Mouse (Mus musculus): Measurements from ENCODE around the gene Eif4enif1. TPM values are rescaled to one million over a fixed set of nuclear protein-coding genes. Genes with fewer than 3 reads are reported as not detected.

Eif4enif1 gene
- total RNA-seq, 2 experiments from 2014 or later = 127 to 147 TPM

DNA sequence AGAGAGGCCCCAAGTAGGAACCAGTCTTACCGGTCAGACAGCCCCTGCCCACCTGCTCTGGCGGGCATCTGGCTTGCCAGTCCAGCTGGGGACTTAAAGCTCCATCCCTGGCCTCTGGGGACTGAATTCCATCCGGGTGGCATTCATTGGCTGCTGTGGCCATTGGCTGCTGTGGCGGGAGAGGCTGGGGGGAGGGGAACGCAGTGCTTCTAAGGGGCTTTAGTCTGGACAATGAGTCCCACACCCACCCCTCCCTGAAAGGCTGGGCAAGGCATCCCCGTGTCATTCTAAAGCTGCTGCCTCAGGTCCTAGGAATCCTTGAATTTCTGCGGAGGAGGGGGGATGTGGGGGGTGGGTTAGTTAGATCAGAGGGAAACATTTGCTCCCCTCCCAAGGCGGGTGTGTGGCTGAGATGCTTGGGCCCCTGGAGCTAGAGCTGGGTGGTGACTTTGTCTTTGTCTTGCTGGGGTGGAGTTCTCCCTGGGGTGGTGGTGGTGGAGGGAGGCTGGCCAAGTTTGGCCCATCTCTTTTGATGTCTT, 90.6 kb downstream of the Eif4enif1 start:
- no peak for ATAC-seq (replicated peaks; ENCODE audit: low FRiP score, poor library complexity, severe bottlenecking)

DNA sequence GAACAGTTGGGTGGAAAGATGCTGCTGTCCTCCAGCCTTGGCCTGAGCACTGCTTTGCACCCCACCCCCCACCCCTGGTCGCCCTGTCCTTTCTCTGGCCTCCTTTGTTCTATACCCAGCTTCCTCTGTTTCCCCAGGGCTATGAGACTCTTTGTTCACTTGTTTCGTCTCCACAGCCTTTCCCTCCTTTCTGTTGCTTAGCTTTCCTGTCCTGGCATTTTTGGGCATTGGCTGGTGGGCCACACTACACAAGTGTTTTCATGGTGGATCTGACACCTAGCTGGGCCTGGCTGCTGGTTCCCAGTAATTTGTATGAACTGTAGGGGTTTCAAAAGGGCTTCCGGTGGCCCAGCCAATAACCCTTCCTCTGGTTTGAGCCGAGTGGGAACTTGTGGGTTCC, 91.2 kb downstream of the Eif4enif1 start:
- no peak for ATAC-seq (replicated peaks; ENCODE audit: low FRiP score, poor library complexity, severe bottlenecking)

Other genes with a start within 250 kb of the Eif4enif1 start
- 0.42 and 0.72 TPM in 2 replicates for gene Sfi1, start 8.9 kb upstream of the Eif4enif1 start, total RNA-seq (2015; ENCODE audit: low replicate concordance)
- 1.1 and 18.9 TPM in 2 replicates for gene Sfi1, start 8.9 kb upstream of the Eif4enif1 start, total RNA-seq (2017; ENCODE audit: low replicate concordance)
- gene Drg1, start 64.0 kb downstream of the Eif4enif1 start, total RNA-seq (2015; ENCODE audit: low replicate concordance) = 130 and 148 TPM in 2 replicates
- gene Drg1, start 64.0 kb downstream of the Eif4enif1 start, total RNA-seq (2017; ENCODE audit: low replicate concordance) = 91.5 and 154 TPM in 2 replicates
- gene Patz1, start 86.5 kb downstream of the Eif4enif1 start, total RNA-seq (2015; ENCODE audit: low replicate concordance) = 14.1 and 17.6 TPM in 2 replicates
- gene Patz1, start 86.5 kb downstream of the Eif4enif1 start, total RNA-seq (2017; ENCODE audit: low replicate concordance) = 18.2 and 31.6 TPM in 2 replicates
- 2.1 and 4.3 TPM in 2 replicates for gene Pik3ip1, start 128.0 kb downstream of the Eif4enif1 start, total RNA-seq (2015; ENCODE audit: low replicate concordance)
- gene Pik3ip1, start 128.0 kb downstream of the Eif4enif1 start, total RNA-seq (2017; ENCODE audit: low replicate concordance) = 2.7 and 20.2 TPM in 2 replicates
- gene Limk2, start 206.8 kb downstream of the Eif4enif1 start, total RNA-seq (2015; ENCODE audit: low replicate concordance) = 5.0 and 12.6 TPM in 2 replicates
- 9.1 and 16.8 TPM in 2 replicates for gene Limk2, start 206.8 kb downstream of the Eif4enif1 start, total RNA-seq (2017; ENCODE audit: low replicate concordance)
- 0.72 and 3.4 TPM in 2 replicates for gene Rnf185, start 250.0 kb downstream of the Eif4enif1 start, total RNA-seq (2015; ENCODE audit: low replicate concordance)
- gene Rnf185, start 250.0 kb downstream of the Eif4enif1 start, total RNA-seq (2017; ENCODE audit: low replicate concordance) = 0.23 and 0.77 TPM in 2 replicates